Mouse (Mus musculus): ENCODE results near the gene Dhrs13. TPM values are rescaled to one million over a fixed set of nuclear protein-coding genes. Genes with fewer than 3 reads are reported as not detected.

Gene Dhrs13
- polyA plus RNA-seq, 1 experiment from 2014 or later: 14.4 TPM

DNA sequence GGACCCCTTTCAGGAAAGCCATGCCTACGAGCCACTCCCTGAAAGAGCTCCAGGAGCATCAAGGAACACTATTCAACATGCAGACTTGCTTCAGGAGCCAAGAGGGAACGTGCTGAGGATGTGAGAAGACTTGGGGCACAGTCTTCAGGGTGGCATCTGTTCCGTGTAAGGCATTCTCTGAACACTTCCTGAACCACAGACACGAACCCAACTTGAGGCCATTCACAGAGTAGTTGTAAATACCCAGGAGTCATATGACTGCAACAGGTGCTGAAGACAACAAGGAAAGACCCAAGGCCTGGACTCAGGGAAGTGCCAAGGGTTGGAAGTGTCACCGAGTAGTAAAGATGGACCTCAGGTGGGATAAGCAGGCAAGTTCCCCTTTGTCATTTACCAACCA, 35.5 kb downstream of the Dhrs13 start:
- Histone ChIP-seq H3K4me2 (ENCODE audit: low read length) (no peak overlapping the region), H3K27me3 (ENCODE audit: control insufficient read depth, insufficient read depth, low read length) (no peaks in the 10 kb centered on the region), H3K27ac (replicated peaks in 1 of 2; ENCODE audit: control insufficient read depth in 1 of 2, insufficient read depth in 1 of 2, low read depth in 2 of 2, low read length in 2 of 2) (no peak overlapping the region), H3K9me3 (ENCODE audit: control insufficient read depth, low read length) (no peaks in the 10 kb centered on the region), H3K36me3 (ENCODE audit: control insufficient read depth, insufficient read depth, low read length) (peaks cover 6% of the 10 kb centered on the region; the same call in 1 of the 2 replicates), H3K4me3 (ENCODE audit: control insufficient read depth in 1 of 2, insufficient read depth in 1 of 2, low read depth in 1 of 2, low read length in 2 of 2) (no peak overlapping the region), H3K9ac (ENCODE audit: low read length) (no peak overlapping the region), H3K4me1 (ENCODE audit: control insufficient read depth in 2 of 2, insufficient read depth in 2 of 2, low read length in 2 of 2) (no peaks in the 10 kb centered on the region)
- WGBS: 69% methylated on average over 5 of the region's 5 CpGs
- ATAC-seq (ENCODE audit: insufficient number of reproducible peaks, insufficient read depth, low FRiP score, low read depth): no peak

DNA sequence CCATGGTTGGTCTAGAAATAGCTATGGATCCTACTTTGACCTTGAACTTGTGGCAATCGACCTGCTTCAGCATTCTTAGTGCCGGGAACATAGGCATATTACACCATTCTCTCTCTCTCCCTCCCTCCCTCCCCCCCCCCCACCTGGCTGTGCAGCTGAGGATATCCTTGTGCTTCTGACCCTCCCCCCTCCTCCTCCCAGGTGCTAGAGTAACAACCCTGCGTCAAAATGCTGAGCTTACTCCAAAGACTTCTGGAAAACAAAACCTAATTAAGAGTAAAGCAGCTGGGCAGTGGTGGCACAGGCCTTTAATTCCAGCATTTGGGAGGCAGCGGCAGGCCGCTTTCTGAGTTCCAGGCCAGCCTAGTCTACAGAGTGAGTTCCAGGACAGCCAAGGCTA, 37.0 kb downstream of the Dhrs13 start:
- Histone ChIP-seq H3K36me3 (ENCODE audit: control insufficient read depth, insufficient read depth, low read length) (peaks cover 21% of the 10 kb centered on the region), H3K27ac (replicated peaks in 1 of 2; ENCODE audit: control insufficient read depth in 1 of 2, insufficient read depth in 1 of 2, low read depth in 2 of 2, low read length in 2 of 2) (no peak overlapping the region), H3K4me2 (ENCODE audit: low read length) (no peak overlapping the region), H3K4me3 (ENCODE audit: control insufficient read depth in 1 of 2, insufficient read depth in 1 of 2, low read depth in 1 of 2, low read length in 2 of 2) (no peak overlapping the region), H3K9me3 (ENCODE audit: control insufficient read depth, low read length) (no peaks in the 10 kb centered on the region), H3K4me1 (ENCODE audit: control insufficient read depth in 2 of 2, insufficient read depth in 2 of 2, low read length in 2 of 2) (no peaks in the 10 kb centered on the region), H3K9ac (ENCODE audit: low read length) (no peak overlapping the region), H3K27me3 (ENCODE audit: control insufficient read depth, insufficient read depth, low read length) (no peaks in the 10 kb centered on the region)
- 76% methylated on average over 5 of the region's 5 CpGs for WGBS
- ATAC-seq (ENCODE audit: insufficient number of reproducible peaks, insufficient read depth, low FRiP score, low read depth): no peak

DNA sequence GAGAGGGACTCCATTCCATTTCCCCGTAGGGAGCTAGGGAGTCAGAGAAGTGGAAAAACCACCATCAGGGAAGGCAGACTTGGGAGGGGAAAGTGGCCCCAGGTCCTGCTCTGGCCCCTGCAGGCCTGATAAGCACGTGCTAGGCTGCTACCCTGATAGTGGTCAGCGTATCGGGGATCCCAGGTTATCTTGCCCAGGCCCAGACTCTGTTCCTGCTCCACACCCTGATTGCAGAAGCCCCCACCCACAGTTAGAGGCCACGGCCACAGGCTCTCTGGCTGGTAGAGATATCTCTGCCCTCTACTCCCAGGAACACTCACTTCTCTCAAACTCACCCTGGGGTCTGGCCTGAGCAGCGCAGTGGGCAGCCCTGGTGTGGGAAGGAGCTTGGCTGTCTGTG, 37.6 kb downstream of the Dhrs13 start:
- Histone ChIP-seq H3K9me3 (ENCODE audit: control insufficient read depth, low read length) (no peaks in the 10 kb centered on the region), H3K4me1 (ENCODE audit: control insufficient read depth in 2 of 2, insufficient read depth in 2 of 2, low read length in 2 of 2) (no peaks in the 10 kb centered on the region), H3K9ac (ENCODE audit: low read length) (no peak overlapping the region), H3K4me3 (ENCODE audit: control insufficient read depth in 1 of 2, insufficient read depth in 1 of 2, low read depth in 1 of 2, low read length in 2 of 2) (no peak overlapping the region), H3K4me2 (ENCODE audit: low read length) (no peak overlapping the region), H3K36me3 (ENCODE audit: control insufficient read depth, insufficient read depth, low read length) (peaks cover 26% of the 10 kb centered on the region), H3K27me3 (ENCODE audit: control insufficient read depth, insufficient read depth, low read length) (no peaks in the 10 kb centered on the region), H3K27ac (replicated peaks in 1 of 2; ENCODE audit: control insufficient read depth in 1 of 2, insufficient read depth in 1 of 2, low read depth in 2 of 2, low read length in 2 of 2) (no peak overlapping the region)
- ATAC-seq (ENCODE audit: insufficient number of reproducible peaks, insufficient read depth, low FRiP score, low read depth): no peak
- 40% methylated on average over 6 of the region's 6 CpGs for WGBS

DNA sequence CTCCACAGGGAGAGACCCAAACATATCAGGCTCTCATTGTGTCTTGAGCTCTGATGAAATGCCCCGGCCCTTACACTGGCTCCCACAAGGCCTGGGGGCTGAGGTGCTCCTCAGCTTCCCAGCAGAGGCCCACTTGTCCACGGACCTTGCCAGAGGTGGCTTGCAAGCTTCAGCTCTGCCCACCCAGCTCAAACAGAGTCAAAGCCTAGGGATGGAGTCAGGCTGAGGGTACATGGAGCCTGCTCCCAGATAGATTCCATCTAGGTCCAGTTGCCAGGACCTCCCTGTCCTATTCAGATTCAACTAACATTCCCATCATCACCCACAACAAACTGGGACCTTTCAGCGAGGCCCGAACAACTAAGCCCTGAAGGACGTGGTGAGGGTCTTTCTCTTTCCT, 39.9 kb downstream of the Dhrs13 start:
- Histone ChIP-seq H3K9ac (ENCODE audit: low read length) (no peak overlapping the region), H3K9me3 (ENCODE audit: control insufficient read depth, low read length) (no peaks in the 10 kb centered on the region), H3K27me3 (ENCODE audit: control insufficient read depth, insufficient read depth, low read length) (no peaks in the 10 kb centered on the region), H3K27ac (replicated peaks in 1 of 2; ENCODE audit: control insufficient read depth in 1 of 2, insufficient read depth in 1 of 2, low read depth in 2 of 2, low read length in 2 of 2) (no peak overlapping the region), H3K36me3 (ENCODE audit: control insufficient read depth, insufficient read depth, low read length) (peaks cover 48% of the 10 kb centered on the region), H3K4me2 (ENCODE audit: low read length) (no peak overlapping the region), H3K4me3 (ENCODE audit: control insufficient read depth in 1 of 2, insufficient read depth in 1 of 2, low read depth in 1 of 2, low read length in 2 of 2) (no peak overlapping the region), H3K4me1 (ENCODE audit: control insufficient read depth in 2 of 2, insufficient read depth in 2 of 2, low read length in 2 of 2) (no peaks in the 10 kb centered on the region)
- ATAC-seq (ENCODE audit: insufficient number of reproducible peaks, insufficient read depth, low FRiP score, low read depth): no peak
- 80% methylated on average over 5 of the region's 5 CpGs for WGBS

DNA sequence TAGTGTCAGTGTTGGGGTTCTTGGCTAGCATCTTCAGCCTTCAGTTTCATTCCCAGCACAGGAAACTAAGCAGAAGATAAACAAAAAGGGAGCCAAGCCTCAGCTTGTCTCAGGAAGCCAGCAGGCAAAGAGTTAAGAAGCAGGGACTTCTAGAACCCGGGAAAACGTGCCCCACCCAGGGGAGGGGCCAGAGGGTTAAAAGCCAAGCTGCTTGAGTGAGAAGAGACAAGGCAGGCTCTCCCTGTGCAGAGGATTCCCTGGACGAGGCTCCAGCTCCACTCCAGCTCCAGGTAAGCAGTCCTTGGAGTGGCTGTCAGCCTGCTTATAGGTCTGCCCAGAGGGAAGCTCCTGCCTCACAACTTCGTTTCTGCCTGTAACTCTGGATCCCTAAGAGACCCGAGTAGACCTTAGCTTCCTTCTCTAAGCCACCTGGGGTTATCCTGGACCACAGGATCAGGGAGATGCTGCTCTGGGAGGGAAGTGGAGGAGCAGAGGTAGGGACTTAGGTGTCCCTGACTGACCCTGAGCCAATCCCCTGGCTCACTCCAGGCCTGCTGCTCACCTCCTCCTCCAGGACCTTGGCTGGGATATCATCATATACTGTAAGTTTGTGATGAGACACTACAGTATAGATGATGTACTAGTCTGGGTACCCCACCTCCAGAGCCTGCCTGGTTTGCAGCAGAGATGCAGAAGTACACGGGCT, 40.5 kb downstream of the Dhrs13 start:
- Histone ChIP-seq H3K36me3 (ENCODE audit: control insufficient read depth, insufficient read depth, low read length) (peaks cover 53% of the 10 kb centered on the region), H3K4me3 (ENCODE audit: control insufficient read depth in 1 of 2, insufficient read depth in 1 of 2, low read depth in 1 of 2, low read length in 2 of 2) (no peak overlapping the region), H3K4me2 (ENCODE audit: low read length) (peak overlapping the region; percentile 8; the same call in 1 of the 2 replicates), H3K9ac (ENCODE audit: low read length) (no peak overlapping the region), H3K4me1 (ENCODE audit: control insufficient read depth in 2 of 2, insufficient read depth in 2 of 2, low read length in 2 of 2) (no peaks in the 10 kb centered on the region), H3K27ac (replicated peaks in 1 of 2; ENCODE audit: control insufficient read depth in 1 of 2, insufficient read depth in 1 of 2, low read depth in 2 of 2, low read length in 2 of 2) (no peak overlapping the region), H3K27me3 (ENCODE audit: control insufficient read depth, insufficient read depth, low read length) (no peaks in the 10 kb centered on the region), H3K9me3 (ENCODE audit: control insufficient read depth, low read length) (no peaks in the 10 kb centered on the region)
- ATAC-seq (ENCODE audit: insufficient number of reproducible peaks, insufficient read depth, low FRiP score, low read depth): no peak
- WGBS: 15% methylated on average over 6 of the region's 6 CpGs

DNA sequence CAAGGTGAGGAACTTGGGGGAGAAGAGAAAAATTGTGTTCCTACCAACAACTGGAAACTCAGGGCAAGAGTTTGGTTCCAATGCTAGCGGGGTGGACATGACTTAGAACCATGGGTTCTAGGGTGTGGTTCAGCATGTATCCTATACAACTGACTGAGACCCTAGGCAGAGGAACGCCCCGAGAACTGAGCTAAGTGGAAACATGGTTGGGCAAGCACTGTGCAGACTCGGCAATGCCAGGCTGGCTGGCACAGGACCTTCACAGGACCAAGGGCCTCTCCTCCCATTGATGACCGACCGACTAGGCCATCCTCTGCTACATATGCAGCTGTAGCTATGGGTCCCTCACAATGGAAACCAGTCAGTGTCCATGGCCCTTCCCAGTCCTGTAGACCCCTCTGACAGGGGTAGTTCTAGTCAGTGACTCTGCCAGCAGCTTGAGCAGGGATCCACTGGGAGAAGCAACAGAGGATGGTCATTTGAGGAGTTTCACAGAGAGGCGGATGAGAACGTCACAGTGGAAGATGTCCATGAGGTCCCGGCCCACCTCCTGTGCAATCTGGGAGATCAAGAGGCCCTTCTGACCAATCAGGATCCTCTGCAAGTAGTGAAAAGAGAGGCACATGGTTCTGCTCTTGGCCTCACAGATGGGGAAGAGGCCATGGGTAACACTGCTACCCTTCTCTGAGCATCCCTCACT, 41.6 kb downstream of the Dhrs13 start:
- no peak for ATAC-seq (ENCODE audit: insufficient number of reproducible peaks, insufficient read depth, low FRiP score, low read depth)
- Histone ChIP-seq H3K9ac (ENCODE audit: low read length) (no peak overlapping the region), H3K27ac (replicated peaks in 1 of 2; ENCODE audit: control insufficient read depth in 1 of 2, insufficient read depth in 1 of 2, low read depth in 2 of 2, low read length in 2 of 2) (no peak overlapping the region), H3K36me3 (ENCODE audit: control insufficient read depth, insufficient read depth, low read length) (peaks cover 57% of the 10 kb centered on the region), H3K4me2 (ENCODE audit: low read length) (no peak overlapping the region), H3K4me1 (ENCODE audit: control insufficient read depth in 2 of 2, insufficient read depth in 2 of 2, low read length in 2 of 2) (no peaks in the 10 kb centered on the region), H3K27me3 (ENCODE audit: control insufficient read depth, insufficient read depth, low read length) (no peaks in the 10 kb centered on the region), H3K4me3 (ENCODE audit: control insufficient read depth in 1 of 2, insufficient read depth in 1 of 2, low read depth in 1 of 2, low read length in 2 of 2) (no peak overlapping the region), H3K9me3 (ENCODE audit: control insufficient read depth, low read length) (no peaks in the 10 kb centered on the region)
- 93% methylated on average over 9 of the region's 9 CpGs for whole genome bisulfite sequencing

DNA sequence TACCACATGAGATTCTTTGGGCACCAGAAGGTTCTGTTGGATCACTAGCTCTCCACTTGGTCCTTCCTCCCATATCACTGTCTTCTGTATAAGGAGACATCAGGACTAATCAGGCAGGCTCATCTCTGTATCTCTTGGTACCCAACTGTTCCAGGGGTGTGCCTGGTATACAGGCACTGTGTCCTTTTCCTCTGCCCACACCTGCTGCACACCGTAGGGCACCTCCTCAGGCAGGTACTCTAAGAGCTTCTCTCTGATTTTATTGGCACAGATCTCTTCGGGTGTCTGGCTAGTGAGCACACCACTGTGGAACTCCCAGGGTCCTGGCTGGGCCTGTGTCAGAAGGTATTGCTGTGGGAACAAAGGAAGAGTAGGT, 42.2 kb downstream of the Dhrs13 start:
- no peaks in the 10 kb centered on the region for H3K4me1 ChIP-seq (ENCODE audit: control insufficient read depth in 2 of 2, insufficient read depth in 2 of 2, low read length in 2 of 2)
- H3K9ac ChIP-seq (ENCODE audit: low read length): no peak overlapping the region
- H3K36me3 ChIP-seq (ENCODE audit: control insufficient read depth, insufficient read depth, low read length): peaks cover 57% of the 10 kb centered on the region
- no peak for ATAC-seq (ENCODE audit: insufficient number of reproducible peaks, insufficient read depth, low FRiP score, low read depth)
- H3K9me3 ChIP-seq (ENCODE audit: control insufficient read depth, low read length): no peaks in the 10 kb centered on the region
- H3K4me2 ChIP-seq (ENCODE audit: low read length): no peak overlapping the region
- no peak overlapping the region for H3K27ac ChIP-seq (replicated peaks in 1 of 2; ENCODE audit: control insufficient read depth in 1 of 2, insufficient read depth in 1 of 2, low read depth in 2 of 2, low read length in 2 of 2)
- WGBS: 84% methylated on average over 2 of the region's 2 CpGs
- no peaks in the 10 kb centered on the region for H3K27me3 ChIP-seq (ENCODE audit: control insufficient read depth, insufficient read depth, low read length)
- no peak overlapping the region for H3K4me3 ChIP-seq (ENCODE audit: control insufficient read depth in 1 of 2, insufficient read depth in 1 of 2, low read depth in 1 of 2, low read length in 2 of 2)
